Mouse (Mus musculus) forebrain, embryonic 13.5 days (tissue): ENCODE measurements at regions not wholly inside any gene's neighbourhood (a gene's known extent, or its start where the extent isn't known, plus 50 kb on each side); places are given as distances from the start of the nearest gene placed in this dataset. TPM values are rescaled to one million over a fixed set of nuclear protein-coding genes. Genes with fewer than 3 reads are reported as not detected.
A peak's percentile ranks its signal among the peaks of the same experiment; 100 is the strongest.

Experiments used
- ATAC-seq: fragments of 200-750 bp; cut with Nextera tagmentation; 2 replicates; pipeline ENCODE4 v1.8.0; 2017
- H3K27ac ChIP-seq: fragments of 300-500 bp; sonication (generic); 2 replicates; pipeline ENCODE4 v1.5.1; 2015; ENCODE audit warnings: inconsistent platforms, mild to moderate bottlenecking, moderate library complexity
- H3K27me3 ChIP-seq: fragments of 300-500 bp; sonication (generic); 2 replicates; pipeline ENCODE4 v1.6.1; 2015; ENCODE audit warnings: mild to moderate bottlenecking, inconsistent platforms
- H3K36me3 ChIP-seq: fragments of 300-500 bp; sonication (generic); 2 replicates; pipeline ENCODE4 v1.6.1; 2015; ENCODE audit warnings: mild to moderate bottlenecking, inconsistent platforms; ENCODE audit not compliant: poor library complexity, severe bottlenecking
- H3K4me1 ChIP-seq: fragments of 300-500 bp; sonication (generic); 2 replicates; pipeline ENCODE4 v1.6.1; 2015; ENCODE audit warnings: inconsistent platforms
- H3K4me2 ChIP-seq: fragments of 300-500 bp; sonication (generic); 2 replicates; pipeline ENCODE4 v1.6.1; 2015; ENCODE audit warnings: inconsistent platforms, mild to moderate bottlenecking, moderate library complexity
- H3K4me3 ChIP-seq: fragments of 300-500 bp; sonication (generic); 2 replicates; pipeline ENCODE4 v1.5.1; 2015; ENCODE audit warnings: mild to moderate bottlenecking, inconsistent platforms
- H3K9ac ChIP-seq: fragments of 300-500 bp; sonication (generic); 2 replicates; pipeline ENCODE4 v1.6.1; 2015; ENCODE audit warnings: mild to moderate bottlenecking, inconsistent platforms
- H3K9me3 ChIP-seq: fragments of 300-500 bp; sonication (generic); replicated peaks from 2 replicates; pipeline ENCODE4 v1.6.1; 2016; ENCODE audit warnings: inconsistent platforms
- WGBS: fragments of 180-500 bp; shearing (Covaris S2); methylation state at CpG from one replicate; pipeline ENCODE4 v1.1.7; 2015; 5-methylcytosine and 5-hydroxymethylcytosine counted together
- microRNA-seq: library from miRNA; unstranded; fragments of <30 nt; microRNA quantifications from one replicate; pipeline ENCODE4, GENCODE M21; 2016

DNA sequence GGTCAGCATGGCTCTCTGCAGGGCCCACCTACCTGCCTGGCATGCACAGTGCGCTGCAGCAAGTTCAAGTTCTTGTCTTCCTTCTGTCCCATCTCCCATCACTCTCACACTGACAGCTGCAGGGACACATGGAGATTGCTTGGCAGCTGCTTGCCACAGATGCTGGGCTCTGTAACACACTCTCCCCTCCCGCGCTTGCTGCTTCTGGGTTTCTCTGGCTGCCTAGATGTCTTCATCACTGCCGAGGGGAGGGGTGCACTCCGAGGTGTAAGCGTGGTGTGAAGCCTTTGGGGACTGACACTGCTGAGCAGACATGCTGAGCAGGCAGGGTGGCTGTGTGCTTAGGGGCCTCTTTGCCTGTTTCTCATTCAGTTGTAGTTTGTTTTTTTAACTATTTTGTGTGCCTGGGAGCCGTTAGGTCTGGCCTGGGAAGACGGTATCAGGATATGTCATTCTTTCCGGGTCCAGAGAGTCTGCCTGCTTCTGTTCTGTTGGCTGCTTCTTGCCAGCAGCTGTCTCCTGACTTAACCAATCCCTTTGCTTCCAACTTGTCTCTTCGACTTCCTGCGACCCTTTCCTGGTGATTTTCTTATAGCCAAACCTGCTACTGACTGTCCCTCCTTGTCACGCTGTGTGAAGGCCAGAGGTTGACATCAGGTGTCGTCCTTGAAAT lies 80.2 kb upstream of the Prox1 start:
- no peaks in the 10 kb centered on the region for H3K27me3 ChIP-seq
- no peak overlapping the region for H3K4me3 ChIP-seq
- ATAC-seq = peak; percentile 24; the same call in 1 of the 2 replicates
- H3K4me2 ChIP-seq = no peak overlapping the region
- H3K9ac ChIP-seq = no peak overlapping the region
- H3K4me1 ChIP-seq = no peaks in the 10 kb centered on the region
- 77% methylated on average over 13 of the region's 13 CpGs for WGBS
- H3K36me3 ChIP-seq = no peaks in the 10 kb centered on the region
- no peak overlapping the region for H3K27ac ChIP-seq
- peaks cover 9% of the 10 kb centered on the region for H3K9me3 ChIP-seq

DNA sequence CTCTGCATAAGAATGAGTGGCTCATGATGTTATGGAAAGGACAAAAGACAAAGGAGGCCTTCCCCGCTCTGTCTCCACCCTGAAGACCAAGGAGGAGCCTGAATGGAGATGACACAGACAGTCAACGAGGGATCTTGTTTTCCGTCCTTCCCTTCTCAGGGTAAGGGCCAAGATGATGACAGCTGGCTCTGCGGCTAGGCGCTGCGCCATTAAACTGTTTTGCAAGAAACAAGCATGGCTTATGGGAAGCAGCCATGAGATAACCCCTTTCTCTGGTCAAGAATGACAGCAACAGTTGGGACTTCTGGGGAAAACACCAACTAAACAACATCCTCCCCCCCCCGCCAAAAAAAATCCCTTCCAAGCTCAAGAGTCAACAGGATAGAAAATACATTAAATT lies 72.0 kb upstream of the Prox1 start:
- Histone ChIP-seq H3K4me2 (no peak overlapping the region), H3K9ac (no peak overlapping the region), H3K4me3 (no peak overlapping the region), H3K27ac (no peak overlapping the region), H3K9me3 (no peaks in the 10 kb centered on the region), H3K27me3 (no peaks in the 10 kb centered on the region), H3K4me1 (no peaks in the 10 kb centered on the region), H3K36me3 (no peaks in the 10 kb centered on the region)
- no peak for ATAC-seq
- WGBS = 90% methylated on average over 7 of the region's 7 CpGs

DNA sequence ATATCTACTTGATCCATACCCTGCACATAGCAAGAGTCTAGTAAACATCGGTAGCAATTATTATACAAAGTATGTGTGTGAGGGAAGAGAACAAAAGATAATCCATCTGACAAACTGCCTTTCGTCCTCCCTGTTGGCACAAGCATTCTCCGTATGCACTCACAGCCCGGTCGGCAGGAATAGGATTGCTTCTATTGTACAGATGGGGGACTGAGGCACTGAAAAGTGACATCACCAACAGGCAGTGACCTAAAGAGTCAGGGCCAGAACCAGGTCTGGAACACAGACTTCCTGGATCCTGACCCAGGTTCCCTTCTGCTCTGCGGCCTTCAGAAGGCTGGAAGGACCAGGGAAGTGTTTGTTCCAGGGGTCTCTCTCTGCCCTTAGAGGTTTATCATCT lies 69.3 kb upstream of the Prox1 start:
- H3K27me3 ChIP-seq = no peaks in the 10 kb centered on the region
- 69% methylated on average over 6 of the region's 6 CpGs for WGBS
- H3K27ac ChIP-seq = no peak overlapping the region
- no peaks in the 10 kb centered on the region for H3K9me3 ChIP-seq
- ATAC-seq = no peak
- no peak overlapping the region for H3K4me3 ChIP-seq
- H3K36me3 ChIP-seq = no peaks in the 10 kb centered on the region
- no peak overlapping the region for H3K9ac ChIP-seq
- H3K4me1 ChIP-seq = no peaks in the 10 kb centered on the region
- H3K4me2 ChIP-seq = no peak overlapping the region

DNA sequence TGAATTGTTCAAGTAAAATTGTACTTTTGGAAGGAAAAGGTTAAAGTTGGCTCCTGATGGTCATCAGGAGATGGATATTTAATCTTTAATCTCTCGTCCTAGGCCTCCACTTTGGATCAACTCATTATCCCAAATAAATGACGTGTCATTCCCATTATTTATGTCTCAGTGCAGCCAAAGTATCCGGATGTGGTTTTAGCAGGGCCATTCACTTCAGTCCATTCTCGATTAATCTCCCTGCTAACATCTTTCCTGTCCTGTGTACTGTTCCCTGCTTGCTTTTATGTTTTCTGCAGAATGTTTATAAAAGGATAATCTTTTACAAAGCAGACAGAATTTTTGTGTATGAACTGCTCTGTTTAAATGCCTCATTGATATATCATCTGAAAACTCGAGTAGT lies 60.4 kb upstream of the Prox1 start:
- H3K4me2 ChIP-seq = no peak overlapping the region
- H3K36me3 ChIP-seq = no peaks in the 10 kb centered on the region
- H3K9ac ChIP-seq = no peak overlapping the region
- H3K27ac ChIP-seq = no peak overlapping the region
- ATAC-seq = no peak
- H3K4me1 ChIP-seq = peaks cover 9% of the 10 kb centered on the region; the same call in 1 of the 2 replicates
- no peak overlapping the region for H3K4me3 ChIP-seq
- no peaks in the 10 kb centered on the region for H3K27me3 ChIP-seq
- whole genome bisulfite sequencing = 33% methylated on average over 5 of the region's 5 CpGs
- H3K9me3 ChIP-seq = peaks cover 4% of the 10 kb centered on the region

DNA sequence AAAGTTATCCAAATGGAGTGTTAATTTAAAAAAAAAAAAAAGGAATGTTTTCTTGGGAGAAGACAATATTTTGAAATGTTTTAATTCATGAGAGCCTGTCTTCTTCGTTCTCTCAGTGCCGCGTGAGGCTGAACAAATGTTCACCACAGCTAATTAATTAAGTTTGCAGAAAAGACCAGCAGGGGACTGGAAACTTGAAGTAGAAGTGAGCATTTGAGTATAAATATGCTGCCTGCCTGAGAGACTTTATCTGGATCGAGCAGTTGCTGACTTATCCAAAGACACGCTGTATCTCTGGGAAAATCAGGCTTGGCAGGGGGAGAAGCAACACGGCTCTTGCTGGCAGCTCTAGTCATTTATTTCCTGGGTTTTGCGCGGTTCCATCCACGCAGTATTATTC lies 49.9 kb upstream of the Prox1 start:
- H3K27me3 ChIP-seq = peaks cover 18% of the 10 kb centered on the region; the same call in 1 of the 2 replicates
- no peak overlapping the region for H3K4me3 ChIP-seq
- ATAC-seq = no peak
- H3K27ac ChIP-seq = no peak overlapping the region
- no peaks in the 10 kb centered on the region for H3K4me1 ChIP-seq
- no peak overlapping the region for H3K9ac ChIP-seq
- H3K36me3 ChIP-seq = no peaks in the 10 kb centered on the region
- WGBS = 34% methylated on average over 9 of the region's 9 CpGs
- H3K4me2 ChIP-seq = no peak overlapping the region
- H3K9me3 ChIP-seq = peaks cover 17% of the 10 kb centered on the region

Small RNA genes in the stretch of these regions (microRNA-seq; reads per million reads assigned to microRNA genes)
- gene Gm47294 = not detected
